Mouse (Mus musculus): ENCODE results near the gene Eif3c. TPM values are rescaled to one million over a fixed set of nuclear protein-coding genes. Genes with fewer than 3 reads are reported as not detected.

Gene Eif3c
- total and polyA plus RNA-seq, 2 experiments from 2014 or later, result 112 to 198 TPM

- DNase-seq (ENCODE audit: low spot score) (no peak), ATAC-seq (no peak)
- H3K27me3 ChIP-seq (ENCODE audit: insufficient read depth, low read length), result no peaks in the 10 kb centered on the region
- H3K4me3 ChIP-seq (ENCODE audit: low read length), result no peak overlapping the region
- H3K36me3 ChIP-seq (ENCODE audit: insufficient read depth, low read length), result peaks cover 65% of the 10 kb centered on the region
- WGBS, result 94% methylated on average over 7 of the region's 7 CpGs
- no peak overlapping the region for H3K27ac ChIP-seq
- no peak overlapping the region for H3K4me2 ChIP-seq (ENCODE audit: low read depth, low read length)
- no peak overlapping the region for H3K9ac ChIP-seq (replicated peaks; ENCODE audit: low read length)
- H3K4me1 ChIP-seq (ENCODE audit: insufficient read depth, low read length), result no peaks in the 10 kb centered on the region
- H3K9me3 ChIP-seq (ENCODE audit: low read length), result no peaks in the 10 kb centered on the region
- no peak for TF ChIP-seq CTCF (IDR thresholded peaks at IDR 0.05; ENCODE audit: low read depth)
Measured at GRCm38 (mm10) chr7:126499416-126499815, 66.8 kb downstream of the Eif3c start.

- H3K9ac ChIP-seq (replicated peaks; ENCODE audit: low read length), result no peak overlapping the region
- no peaks in the 10 kb centered on the region for H3K27me3 ChIP-seq (ENCODE audit: insufficient read depth, low read length)
- no peaks in the 10 kb centered on the region for H3K9me3 ChIP-seq (ENCODE audit: low read length)
- H3K27ac ChIP-seq, result no peak overlapping the region
- H3K4me3 ChIP-seq (ENCODE audit: low read length), result no peak overlapping the region
- WGBS, result 87% methylated on average over 12 of the region's 12 CpGs
- TF ChIP-seq CTCF (IDR thresholded peaks at IDR 0.05; ENCODE audit: low read depth), result no peak
- peaks cover 79% of the 10 kb centered on the region for H3K36me3 ChIP-seq (ENCODE audit: insufficient read depth, low read length)
- DNase-seq (ENCODE audit: low spot score) (no peak), ATAC-seq (no peak)
- no peak overlapping the region for H3K4me2 ChIP-seq (ENCODE audit: low read depth, low read length)
- no peaks in the 10 kb centered on the region for H3K4me1 ChIP-seq (ENCODE audit: insufficient read depth, low read length)
Measured at GRCm38 (mm10) chr7:126497966-126498365, 68.2 kb downstream of the Eif3c start.

DNA sequence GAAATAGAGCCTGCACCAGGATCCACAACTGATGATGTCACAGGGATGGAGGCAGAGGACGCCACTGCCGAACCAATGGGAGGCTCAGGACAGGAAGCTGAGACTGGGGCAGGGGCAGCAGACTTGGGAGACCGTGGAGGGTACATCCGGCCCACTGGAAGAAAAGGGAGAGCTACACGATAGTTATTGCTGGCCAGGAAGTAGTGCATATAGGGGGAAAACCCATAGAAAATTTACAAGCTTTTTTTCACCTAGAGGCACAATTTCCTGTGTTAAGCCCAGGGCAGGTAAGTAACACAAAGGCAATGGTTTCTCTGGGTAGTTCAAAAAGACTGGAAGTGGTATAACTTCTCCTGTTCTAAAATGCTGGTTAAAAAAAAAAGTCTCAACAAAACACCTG is 69.7 kb downstream of the Eif3c start:
- Histone ChIP-seq H3K9ac (replicated peaks; ENCODE audit: low read length) (no peak overlapping the region), H3K27ac (no peak overlapping the region), H3K27me3 (ENCODE audit: insufficient read depth, low read length) (no peaks in the 10 kb centered on the region), H3K36me3 (ENCODE audit: insufficient read depth, low read length) (peaks cover 93% of the 10 kb centered on the region), H3K4me3 (ENCODE audit: low read length) (no peak overlapping the region), H3K4me1 (ENCODE audit: insufficient read depth, low read length) (no peaks in the 10 kb centered on the region), H3K4me2 (ENCODE audit: low read depth, low read length) (no peak overlapping the region), H3K9me3 (ENCODE audit: low read length) (no peaks in the 10 kb centered on the region)
- DNase-seq (ENCODE audit: low spot score), result no peak
- no peak for ATAC-seq
- no peak for TF ChIP-seq CTCF (IDR thresholded peaks at IDR 0.05; ENCODE audit: low read depth)
- WGBS, result 89% methylated on average over 5 of the region's 5 CpGs

Small RNA genes lying within 50 kb of the gene (microRNA-seq; reads per million reads assigned to microRNA genes)
- 2.9 to 3.3 reads per million in 2 experiments for gene Mir7059

Other genes with a start within 250 kb of the Eif3c start
- gene Lat, start 196.8 kb downstream of the Eif3c start, total RNA-seq (2014; rRNA removed), result 0.37 TPM in 1 of 2 replicates, not detected in the other
- 0.96 and 1.1 TPM in 2 replicates for gene Lat, start 196.8 kb downstream of the Eif3c start, polyA plus RNA-seq (2015; fragmentation: Nextera tagmentation; extraction: Ambion mirVana)
- 102 and 125 TPM in 2 replicates for gene Spns1, start 189.0 kb downstream of the Eif3c start, total RNA-seq (2014; rRNA removed)
- 80.9 and 83.7 TPM in 2 replicates for gene Spns1, start 189.0 kb downstream of the Eif3c start, polyA plus RNA-seq (2015; fragmentation: Nextera tagmentation; extraction: Ambion mirVana)
- gene Nfatc2ip, start 169.7 kb downstream of the Eif3c start, total RNA-seq (2014; rRNA removed), result 6.1 and 6.4 TPM in 2 replicates
- gene Nfatc2ip, start 169.7 kb downstream of the Eif3c start, polyA plus RNA-seq (2015; fragmentation: Nextera tagmentation; extraction: Ambion mirVana), result 2.9 and 3.0 TPM in 2 replicates
- gene Cd19, start 151.5 kb downstream of the Eif3c start, total RNA-seq (2014; rRNA removed), result 0.16 TPM in 1 of 2 replicates, not detected in the other
- gene Cd19, start 151.5 kb downstream of the Eif3c start, polyA plus RNA-seq (2015; fragmentation: Nextera tagmentation; extraction: Ambion mirVana), result 0.05 TPM in 1 of 2 replicates, not detected in the other
- 22.2 and 22.5 TPM in 2 replicates for gene Rabep2, start 137.7 kb downstream of the Eif3c start, total RNA-seq (2014; rRNA removed)
- gene Rabep2, start 137.7 kb downstream of the Eif3c start, polyA plus RNA-seq (2015; fragmentation: Nextera tagmentation; extraction: Ambion mirVana), result 19.2 TPM in 2 replicates
- 0.99 and 5.4 TPM in 2 replicates for gene Atp2a1, start 103.3 kb downstream of the Eif3c start, total RNA-seq (2014; rRNA removed)
- gene Atp2a1, start 103.3 kb downstream of the Eif3c start, polyA plus RNA-seq (2015; fragmentation: Nextera tagmentation; extraction: Ambion mirVana), result 0.40 and 0.68 TPM in 2 replicates
- 34.1 and 41.1 TPM in 2 replicates for gene Sh2b1, start 91.0 kb downstream of the Eif3c start, total RNA-seq (2014; rRNA removed)
- 50.4 and 54.5 TPM in 2 replicates for gene Sh2b1, start 91.0 kb downstream of the Eif3c start, polyA plus RNA-seq (2015; fragmentation: Nextera tagmentation; extraction: Ambion mirVana)
- gene Tufm, start 79.0 kb downstream of the Eif3c start, total RNA-seq (2014; rRNA removed), result 62.5 and 66.1 TPM in 2 replicates
- 106 TPM in 2 replicates for gene Tufm, start 79.0 kb downstream of the Eif3c start, polyA plus RNA-seq (2015; fragmentation: Nextera tagmentation; extraction: Ambion mirVana)
- 71.1 and 72.3 TPM in 2 replicates for gene Atxn2l, start 63.0 kb downstream of the Eif3c start, total RNA-seq (2014; rRNA removed)
- gene Atxn2l, start 63.0 kb downstream of the Eif3c start, polyA plus RNA-seq (2015; fragmentation: Nextera tagmentation; extraction: Ambion mirVana), result 45.9 and 54.0 TPM in 2 replicates
- 0.25 and 6.3 TPM in 2 replicates for gene Apobr, start 18.5 kb upstream of the Eif3c start, total RNA-seq (2014; rRNA removed)
- gene Apobr, start 18.5 kb upstream of the Eif3c start, polyA plus RNA-seq (2015; fragmentation: Nextera tagmentation; extraction: Ambion mirVana), result 0.47 and 0.50 TPM in 2 replicates
- 27.7 and 34.2 TPM in 2 replicates for gene Cln3, start 19.4 kb upstream of the Eif3c start, total RNA-seq (2014; rRNA removed)
- gene Cln3, start 19.4 kb upstream of the Eif3c start, polyA plus RNA-seq (2015; fragmentation: Nextera tagmentation; extraction: Ambion mirVana), result 22.3 and 25.1 TPM in 2 replicates
- 0.94 TPM in 1 of 2 replicates, not detected in the other for gene Il27, start 28.5 kb upstream of the Eif3c start, total RNA-seq (2014; rRNA removed)
- not detected in 2 replicates for gene Il27, start 28.5 kb upstream of the Eif3c start, polyA plus RNA-seq (2015; fragmentation: Nextera tagmentation; extraction: Ambion mirVana)
- 5.9 and 6.7 TPM in 2 replicates for gene Nupr1, start 64.5 kb upstream of the Eif3c start, total RNA-seq (2014; rRNA removed)
- 19.1 and 19.5 TPM in 2 replicates for gene Nupr1, start 64.5 kb upstream of the Eif3c start, polyA plus RNA-seq (2015; fragmentation: Nextera tagmentation; extraction: Ambion mirVana)
- gene Sgf29, start 82.9 kb upstream of the Eif3c start, total RNA-seq (2014; rRNA removed), result 35.1 and 36.3 TPM in 2 replicates
- 47.0 and 49.9 TPM in 2 replicates for gene Sgf29, start 82.9 kb upstream of the Eif3c start, polyA plus RNA-seq (2015; fragmentation: Nextera tagmentation; extraction: Ambion mirVana)
- gene Sult1a1, start 110.0 kb upstream of the Eif3c start, total RNA-seq (2014; rRNA removed), result 22.1 and 34.8 TPM in 2 replicates
- gene Sult1a1, start 110.0 kb upstream of the Eif3c start, polyA plus RNA-seq (2015; fragmentation: Nextera tagmentation; extraction: Ambion mirVana), result 19.4 and 22.4 TPM in 2 replicates
- 67.1 and 122 TPM in 2 replicates for gene Bola2, start 129.0 kb upstream of the Eif3c start, total RNA-seq (2014; rRNA removed)
- 164 and 172 TPM in 2 replicates for gene Bola2, start 129.0 kb upstream of the Eif3c start, polyA plus RNA-seq (2015; fragmentation: Nextera tagmentation; extraction: Ambion mirVana)
- gene Slx1b, start 129.4 kb upstream of the Eif3c start, total RNA-seq (2014; rRNA removed), result 17.0 and 17.6 TPM in 2 replicates
- 8.6 and 9.3 TPM in 2 replicates for gene Slx1b, start 129.4 kb upstream of the Eif3c start, polyA plus RNA-seq (2015; fragmentation: Nextera tagmentation; extraction: Ambion mirVana)
- 113 and 150 TPM in 2 replicates for gene Coro1a, start 141.4 kb upstream of the Eif3c start, total RNA-seq (2014; rRNA removed)
- gene Coro1a, start 141.4 kb upstream of the Eif3c start, polyA plus RNA-seq (2015; fragmentation: Nextera tagmentation; extraction: Ambion mirVana), result 88.1 and 93.7 TPM in 2 replicates
- 109 and 132 TPM in 2 replicates for gene Mapk3, start 193.2 kb upstream of the Eif3c start, total RNA-seq (2014; rRNA removed)
- gene Mapk3, start 193.2 kb upstream of the Eif3c start, polyA plus RNA-seq (2015; fragmentation: Nextera tagmentation; extraction: Ambion mirVana), result 99.9 and 107 TPM in 2 replicates
- gene Gdpd3, start 199.9 kb upstream of the Eif3c start, total RNA-seq (2014; rRNA removed), result 0.43 and 3.4 TPM in 2 replicates
- gene Gdpd3, start 199.9 kb upstream of the Eif3c start, polyA plus RNA-seq (2015; fragmentation: Nextera tagmentation; extraction: Ambion mirVana), result 0.92 and 0.99 TPM in 2 replicates
- gene Ypel3, start 210.5 kb upstream of the Eif3c start, total RNA-seq (2014; rRNA removed), result 163 and 240 TPM in 2 replicates
- gene Ypel3, start 210.5 kb upstream of the Eif3c start, polyA plus RNA-seq (2015; fragmentation: Nextera tagmentation; extraction: Ambion mirVana), result 239 and 242 TPM in 2 replicates
- gene Tbx6, start 215.1 kb upstream of the Eif3c start, total RNA-seq (2014; rRNA removed), result 0.16 and 2.1 TPM in 2 replicates
- gene Tbx6, start 215.1 kb upstream of the Eif3c start, polyA plus RNA-seq (2015; fragmentation: Nextera tagmentation; extraction: Ambion mirVana), result 0.26 and 0.29 TPM in 2 replicates
- gene Ppp4c, start 226.1 kb upstream of the Eif3c start, total RNA-seq (2014; rRNA removed), result 126 and 199 TPM in 2 replicates
- 142 and 143 TPM in 2 replicates for gene Ppp4c, start 226.1 kb upstream of the Eif3c start, polyA plus RNA-seq (2015; fragmentation: Nextera tagmentation; extraction: Ambion mirVana)
- gene Fam57b, start 231.3 kb upstream of the Eif3c start, total RNA-seq (2014; rRNA removed), result 40.1 and 44.8 TPM in 2 replicates
- 40.7 and 44.3 TPM in 2 replicates for gene Fam57b, start 231.3 kb upstream of the Eif3c start, polyA plus RNA-seq (2015; fragmentation: Nextera tagmentation; extraction: Ambion mirVana)